18 mouse cellular contexts compared by ENCODE assay signal in genomic region chr3:156028602-156029188, GRCm38 (mm10).
DNase-seq lines count a peak whose midpoint lies in the region; ATAC-seq and TF ChIP-seq lines count a peak whose summit lies in the region.
"Had no signal": no experiment of that assay in that cellular context is flagged by ENCODE, and none has a peak within 500 bp of the region (broad histone marks: within the 10 kb centered on the region; RNA-seq: fewer than 3 reads in every experiment).

No protein-coding gene starts in this region.

- peak; percentile 74 for ATAC-seq in forebrain, embryonic 11.5 days (replicated peaks; ENCODE audit: low FRiP score)
- ATAC-seq in midbrain, embryonic 11.5 days (ENCODE audit: low FRiP score) = peak; percentile 85
- 0 out of 2 replicates have a peak, but pooled peaks have one; percentile 29 for ATAC-seq in hindbrain, postnatal 0 days
- ATAC-seq: intestine, embryonic 15.5 days; Patski had no signal

- no peak overlapping the region for H3K9ac ChIP-seq in forebrain, embryonic 11.5 days (ENCODE audit: low read length)
- no peak overlapping the region for H3K9ac ChIP-seq in midbrain, embryonic 11.5 days (ENCODE audit: low read length)
- H3K9ac ChIP-seq in hindbrain, postnatal 0 days (replicated peaks; ENCODE audit: low read length) = no peak overlapping the region
- H3K9ac ChIP-seq: embryonic facial prominence, embryonic 13.5 days; intestine, embryonic 15.5 days; liver, embryonic 15.5 days; neural tube, embryonic 12.5 days had no signal

- H3K4me3 ChIP-seq in forebrain, embryonic 11.5 days (ENCODE audit: low read depth, low read length) = no peak overlapping the region
- no peak overlapping the region for H3K4me3 ChIP-seq in forebrain, embryonic 10.5 days
- no peak overlapping the region for H3K4me3 ChIP-seq in midbrain, embryonic 11.5 days (ENCODE audit: low read depth, low read length)
- H3K4me3 ChIP-seq in midbrain, embryonic 10.5 days = no peak overlapping the region
- no peak overlapping the region for H3K4me3 ChIP-seq in hindbrain, postnatal 0 days (ENCODE audit: low read length)
- no peak overlapping the region for H3K4me3 ChIP-seq in cerebellum, adult 2 months (replicated peaks; ENCODE audit: insufficient read depth, low read depth, low read length)
- H3K4me3 ChIP-seq: embryonic facial prominence, embryonic 13.5 days; intestine, embryonic 15.5 days; liver, embryonic 15.5 days; neural tube, embryonic 12.5 days had no signal

- no peaks in the 10 kb centered on the region for H3K36me3 ChIP-seq in forebrain, embryonic 11.5 days (ENCODE audit: control insufficient read depth, insufficient read depth, low read length)
- H3K36me3 ChIP-seq in forebrain, embryonic 10.5 days (replicated peaks) = no peaks in the 10 kb centered on the region
- H3K36me3 ChIP-seq in midbrain, embryonic 11.5 days (ENCODE audit: control insufficient read depth, insufficient read depth, low read length) = no peaks in the 10 kb centered on the region
- H3K36me3 ChIP-seq in midbrain, embryonic 10.5 days = no peaks in the 10 kb centered on the region
- H3K36me3 ChIP-seq in hindbrain, postnatal 0 days (ENCODE audit: insufficient read depth, low read length) = no peaks in the 10 kb centered on the region
- H3K36me3 ChIP-seq: embryonic facial prominence, embryonic 13.5 days; intestine, embryonic 15.5 days; liver, embryonic 15.5 days; neural tube, embryonic 12.5 days had no signal

- no peaks in the 10 kb centered on the region for H3K27me3 ChIP-seq in forebrain, embryonic 11.5 days (ENCODE audit: control insufficient read depth, insufficient read depth, low read length)
- H3K27me3 ChIP-seq in forebrain, embryonic 10.5 days (ENCODE audit: poor library complexity, severe bottlenecking) = no peaks in the 10 kb centered on the region
- peaks cover 9% of the 10 kb centered on the region for H3K27me3 ChIP-seq in midbrain, embryonic 11.5 days (ENCODE audit: control insufficient read depth, insufficient read depth, low read length)
- H3K27me3 ChIP-seq in midbrain, embryonic 10.5 days (ENCODE audit: low read depth, poor library complexity, severe bottlenecking) = peaks cover 48% of the 10 kb centered on the region
- H3K27me3 ChIP-seq in hindbrain, postnatal 0 days (ENCODE audit: insufficient read depth, low read length) = no peaks in the 10 kb centered on the region
- no peaks in the 10 kb centered on the region for H3K27me3 ChIP-seq in cerebellum, adult 2 months (ENCODE audit: control insufficient read depth, insufficient read depth, low read length)
- H3K27me3 ChIP-seq: embryonic facial prominence, embryonic 13.5 days; intestine, embryonic 15.5 days; liver, embryonic 15.5 days; neural tube, embryonic 12.5 days; Patski had no signal

- H3K4me2 ChIP-seq in forebrain, embryonic 11.5 days (ENCODE audit: low read depth, low read length, severe bottlenecking) = no peak overlapping the region
- H3K4me2 ChIP-seq in midbrain, embryonic 11.5 days = no peak overlapping the region
- no peak overlapping the region for H3K4me2 ChIP-seq in hindbrain, postnatal 0 days (ENCODE audit: low read depth, low read length)
- H3K4me2 ChIP-seq: embryonic facial prominence, embryonic 13.5 days; intestine, embryonic 15.5 days; liver, embryonic 15.5 days; neural tube, embryonic 12.5 days had no signal

- DNase-seq in forebrain, embryonic 11.5 days (ENCODE audit: low spot score) = no peak
- no peak for DNase-seq in forebrain, embryonic 10.5 days (ENCODE audit: extremely low spot score, low spot score)
- peak; percentile 87 for DNase-seq in midbrain, embryonic 11.5 days (ENCODE audit: low spot score, missing footprints)
- no peak for DNase-seq in midbrain, embryonic 10.5 days (ENCODE audit: low spot score)
- DNase-seq in hindbrain, postnatal 0 days (ENCODE audit: low spot score) = peak; percentile 60
- DNase-seq in cerebellum, postnatal 36 days = no peak
- no peak for DNase-seq in spleen, postnatal 14 days (ENCODE audit: low spot score in 2 of 2)
- no peak for DNase-seq in cerebellum, adult 2 months
- DNase-seq: cerebellum, adult 8-10 months; heart, adult 11 months; kidney, postnatal 36 days; lung, postnatal 14 days; thymus, postnatal 4 days had no signal

- H3K4me1 ChIP-seq in forebrain, embryonic 11.5 days (replicated peaks; ENCODE audit: control insufficient read depth, insufficient read depth, low read length) = no peaks in the 10 kb centered on the region
- peaks cover 9% of the 10 kb centered on the region; the same call in 1 of the 2 replicates for H3K4me1 ChIP-seq in forebrain, embryonic 10.5 days
- no peaks in the 10 kb centered on the region; the same call in 1 of the 2 replicates for H3K4me1 ChIP-seq in midbrain, embryonic 11.5 days (ENCODE audit: control insufficient read depth, insufficient read depth, low read length)
- H3K4me1 ChIP-seq in midbrain, embryonic 10.5 days = peaks cover 10% of the 10 kb centered on the region
- peaks cover 4% of the 10 kb centered on the region; the same call in 1 of the 2 replicates for H3K4me1 ChIP-seq in hindbrain, postnatal 0 days (ENCODE audit: insufficient read depth, low read length)
- no peaks in the 10 kb centered on the region for H3K4me1 ChIP-seq in cerebellum, adult 2 months (ENCODE audit: control insufficient read depth, insufficient read depth, low read length)
- H3K4me1 ChIP-seq: embryonic facial prominence, embryonic 13.5 days; intestine, embryonic 15.5 days; liver, embryonic 15.5 days; neural tube, embryonic 12.5 days had no signal

- H3K9me3 ChIP-seq in forebrain, embryonic 11.5 days (ENCODE audit: control insufficient read depth, low read length) = no peaks in the 10 kb centered on the region
- H3K9me3 ChIP-seq in forebrain, embryonic 10.5 days = no peaks in the 10 kb centered on the region
- H3K9me3 ChIP-seq in midbrain, embryonic 11.5 days (ENCODE audit: control insufficient read depth, low read length) = no peaks in the 10 kb centered on the region
- H3K9me3 ChIP-seq in midbrain, embryonic 10.5 days (replicated peaks) = no peaks in the 10 kb centered on the region
- no peaks in the 10 kb centered on the region for H3K9me3 ChIP-seq in hindbrain, postnatal 0 days (ENCODE audit: low read length)
- H3K9me3 ChIP-seq: embryonic facial prominence, embryonic 13.5 days; intestine, embryonic 15.5 days; liver, embryonic 15.5 days; neural tube, embryonic 12.5 days had no signal

- no peak for TF ChIP-seq POLR2A in cerebellum, adult 2 months (IDR thresholded peaks at IDR 0.05; ENCODE audit: borderline replicate concordance, insufficient read depth, low read length)

- 52% methylated on average over 5 of the region's 5 CpGs for WGBS in forebrain, embryonic 11.5 days
- 67% methylated on average over 5 of the region's 5 CpGs for WGBS in forebrain, embryonic 10.5 days
- 46% methylated on average over 5 of the region's 5 CpGs for WGBS in midbrain, embryonic 11.5 days
- WGBS in midbrain, embryonic 10.5 days = 66% methylated on average over 5 of the region's 5 CpGs
- 26% methylated on average over 5 of the region's 5 CpGs for WGBS in hindbrain, postnatal 0 days
- 20% methylated on average over 5 of the region's 5 CpGs for WGBS in cerebellum, adult 2 months

- no peak overlapping the region for H3K27ac ChIP-seq in forebrain, embryonic 11.5 days (ENCODE audit: low read depth, low read length)
- H3K27ac ChIP-seq in forebrain, embryonic 10.5 days = no peak overlapping the region
- no peak overlapping the region for H3K27ac ChIP-seq in midbrain, embryonic 11.5 days (ENCODE audit: low read depth, low read length)
- no peak overlapping the region for H3K27ac ChIP-seq in midbrain, embryonic 10.5 days (replicated peaks)
- no peak overlapping the region for H3K27ac ChIP-seq in hindbrain, postnatal 0 days
- no peak overlapping the region for H3K27ac ChIP-seq in cerebellum, adult 2 months (ENCODE audit: insufficient read depth, low read length)
- H3K27ac ChIP-seq: embryonic facial prominence, embryonic 13.5 days; intestine, embryonic 15.5 days; liver, embryonic 15.5 days; neural tube, embryonic 12.5 days had no signal

- TF ChIP-seq CTCF in hindbrain, postnatal 0 days (IDR thresholded peaks at IDR 0.05; ENCODE audit: low read depth) = no peak
- TF ChIP-seq CTCF in cerebellum, adult 2 months (IDR thresholded peaks at IDR 0.05; ENCODE audit: borderline replicate concordance, insufficient read depth, low read depth, low read length) = no peak

Comparison
In these comparisons a context has a peak if more than half of its experiments do, and no peak if none do; other contexts are left out.
1. DNase-seq: peak in midbrain, embryonic 11.5 days (single experiment) and hindbrain, postnatal 0 days (single experiment); none in forebrain, embryonic 11.5 days (single experiment), forebrain, embryonic 10.5 days (single experiment), midbrain, embryonic 10.5 days (single experiment), cerebellum, postnatal 36 days (0 of 2), spleen, postnatal 14 days (0 of 2) and cerebellum, adult 2 months (0 of 2).
2. ATAC-seq: peak in every context shown above with its lines; median percentile 85 in midbrain, embryonic 11.5 days; 74 in forebrain, embryonic 11.5 days; 29 in hindbrain, postnatal 0 days.